Comparison of ENCODE assay signal across 28 mouse cellular contexts in genomic region chr11:50814233-50814632, GRCm38 (mm10). TPM values are rescaled to one million over a fixed set of nuclear protein-coding genes. Genes with fewer than 3 reads are reported as not detected.
A peak's percentile ranks its signal among the peaks of the same experiment; 100 is the strongest.
DNase-seq lines count a peak whose midpoint lies in the region; ATAC-seq and TF ChIP-seq lines count a peak whose summit lies in the region.
"Had no signal": no experiment of that assay in that cellular context is flagged by ENCODE, and none has a peak within 500 bp of the region (broad histone marks: within the 10 kb centered on the region; RNA-seq: fewer than 3 reads in every experiment).

No protein-coding gene starts in this region.

- no peak for TF ChIP-seq POLR2A in kidney, adult 2 months (IDR thresholded peaks at IDR 0.05; ENCODE audit: low read depth, low read length)

- DNase-seq in midbrain, embryonic 11.5 days (ENCODE audit: low spot score, missing footprints): peak; percentile 73
- DNase-seq in midbrain, postnatal 0 days (ENCODE audit: low spot score): no peak
- DNase-seq in ES-E14 (ENCODE audit: low read depth, low spot score): no peak
- DNase-seq in heart, postnatal 36 days: no peak
- DNase-seq in kidney, adult 2 months: no peak
- DNase-seq: adrenal gland, adult 8-10 months; adrenal gland, postnatal 14 days; adrenal gland, postnatal 36 days; cerebellum, adult 11-12 months; cerebellum, adult 2 months; cerebellum, adult 9-10 months; cerebellum, postnatal 10 days; cerebellum, postnatal 25 days; embryo, embryonic 11 days had no signal

- intact Hi-C loops in heart, postnatal 36 days (cut with DNase I): no loop called here

- H3K27me3 ChIP-seq in midbrain, embryonic 11.5 days (ENCODE audit: control insufficient read depth, insufficient read depth, low read length): no peaks in the 10 kb centered on the region
- no peaks in the 10 kb centered on the region for H3K27me3 ChIP-seq in midbrain, postnatal 0 days (ENCODE audit: insufficient read depth, low read length)
- no peaks in the 10 kb centered on the region for H3K27me3 ChIP-seq in kidney, adult 2 months (replicated peaks; ENCODE audit: control insufficient read depth, insufficient read depth, low read length)
- H3K27me3 ChIP-seq: embryonic facial prominence, embryonic 13.5 days; embryonic facial prominence, embryonic 15.5 days; forebrain, embryonic 12.5 days; Patski had no signal

- ATAC-seq in midbrain, embryonic 11.5 days (ENCODE audit: low FRiP score): no peak
- no peak for ATAC-seq in midbrain, postnatal 0 days (ENCODE audit: low FRiP score)
- ATAC-seq: activated CD4-positive, CD25-positive, alpha-beta regulatory T cell, adult 4 months; forebrain, embryonic 14.5 days; forebrain, embryonic 16.5 days; Patski had no signal

- peaks cover 73% of the 10 kb centered on the region for H3K36me3 ChIP-seq in midbrain, embryonic 11.5 days (ENCODE audit: control insufficient read depth, insufficient read depth, low read length)
- peaks cover 70% of the 10 kb centered on the region for H3K36me3 ChIP-seq in midbrain, postnatal 0 days (ENCODE audit: insufficient read depth, low read length)
- peaks cover 7% of the 10 kb centered on the region for H3K36me3 ChIP-seq in ES-E14 (ENCODE audit: control insufficient read depth, insufficient read depth, low read length, poor library complexity, severe bottlenecking)
- peaks cover 17% of the 10 kb centered on the region for H3K36me3 ChIP-seq in kidney, adult 2 months (ENCODE audit: control insufficient read depth, insufficient read depth, low read length)

- H3K9me3 ChIP-seq in midbrain, embryonic 11.5 days (ENCODE audit: control insufficient read depth, low read length): peaks cover 34% of the 10 kb centered on the region
- peaks cover 33% of the 10 kb centered on the region for H3K9me3 ChIP-seq in midbrain, postnatal 0 days (ENCODE audit: low read length)
- no peaks in the 10 kb centered on the region for H3K9me3 ChIP-seq in ES-E14 (ENCODE audit: control insufficient read depth, insufficient read depth, low read depth, low read length)

- TF ChIP-seq CTCF in midbrain, postnatal 0 days (IDR thresholded peaks at IDR 0.05): no peak
- no peak for TF ChIP-seq CTCF in kidney, adult 2 months (conservative IDR thresholded peaks at IDR 0.05; ENCODE audit: insufficient read depth, insufficient read length, low read depth, low read length)

- H3K9ac ChIP-seq in midbrain, embryonic 11.5 days (ENCODE audit: low read length): no peak overlapping the region
- H3K9ac ChIP-seq in midbrain, postnatal 0 days (replicated peaks; ENCODE audit: low read length, poor library complexity, severe bottlenecking): no peak overlapping the region
- H3K9ac ChIP-seq in ES-E14 (ENCODE audit: insufficient read depth, low read depth, low read length, poor library complexity, severe bottlenecking): no peak overlapping the region
- H3K9ac ChIP-seq: embryonic facial prominence, embryonic 13.5 days; embryonic facial prominence, embryonic 15.5 days; forebrain, embryonic 12.5 days had no signal

- H3K4me2 ChIP-seq in midbrain, embryonic 11.5 days: no peak overlapping the region
- no peak overlapping the region for H3K4me2 ChIP-seq in midbrain, postnatal 0 days (ENCODE audit: low read depth, low read length, poor library complexity, severe bottlenecking)
- H3K4me2 ChIP-seq: embryonic facial prominence, embryonic 13.5 days; embryonic facial prominence, embryonic 15.5 days; forebrain, embryonic 12.5 days had no signal

- in situ Hi-C loops in ES-E14 (cut with MboI; ENCODE audit: low sequenced_read_pairs in 2 of 2, unreplicated experiment in 2 of 2): no loop called here

- 97% methylated on average over 4 of the region's 4 CpGs for WGBS in midbrain, embryonic 11.5 days
- 98% methylated on average over 4 of the region's 4 CpGs for WGBS in midbrain, postnatal 0 days
- over 99% methylated on average over 4 of the region's 4 CpGs for WGBS in kidney, adult 2 months

- H3K4me1 ChIP-seq in midbrain, embryonic 11.5 days (ENCODE audit: control insufficient read depth, insufficient read depth, low read length): no peaks in the 10 kb centered on the region
- H3K4me1 ChIP-seq in midbrain, postnatal 0 days (ENCODE audit: insufficient read depth, low read length): no peaks in the 10 kb centered on the region
- no peaks in the 10 kb centered on the region for H3K4me1 ChIP-seq in ES-E14 (ENCODE audit: control insufficient read depth in 2 of 2, insufficient read depth in 2 of 2, low read length in 2 of 2, poor library complexity in 1 of 2)
- no peaks in the 10 kb centered on the region for H3K4me1 ChIP-seq in kidney, adult 2 months (ENCODE audit: control insufficient read depth, insufficient read depth, low read length)
- H3K4me1 ChIP-seq: embryonic facial prominence, embryonic 13.5 days; embryonic facial prominence, embryonic 15.5 days; forebrain, embryonic 10.5 days; forebrain, embryonic 12.5 days had no signal

- no peak overlapping the region for H3K27ac ChIP-seq in midbrain, embryonic 11.5 days (ENCODE audit: low read depth, low read length)
- no peak overlapping the region for H3K27ac ChIP-seq in midbrain, postnatal 0 days (ENCODE audit: low read depth, low read length)
- no peak overlapping the region for H3K27ac ChIP-seq in ES-E14 (ENCODE audit: insufficient read depth, low read depth, low read length, poor library complexity, severe bottlenecking)
- H3K27ac ChIP-seq in kidney, adult 2 months (ENCODE audit: insufficient read depth, low read depth, low read length): no peak overlapping the region
- H3K27ac ChIP-seq: embryonic facial prominence, embryonic 13.5 days; embryonic facial prominence, embryonic 15.5 days; forebrain, embryonic 10.5 days; forebrain, embryonic 12.5 days had no signal

- H3K4me3 ChIP-seq in midbrain, embryonic 11.5 days (ENCODE audit: low read depth, low read length): no peak overlapping the region
- no peak overlapping the region for H3K4me3 ChIP-seq in midbrain, postnatal 0 days (ENCODE audit: low read depth, low read length)
- no peak overlapping the region for H3K4me3 ChIP-seq in ES-E14 (ENCODE audit: insufficient read depth in 1 of 2, low read depth in 1 of 2, low read length in 2 of 2, poor library complexity in 1 of 2, severe bottlenecking in 1 of 2)
- no peak overlapping the region for H3K4me3 ChIP-seq in kidney, adult 2 months (ENCODE audit: insufficient read depth, low read depth, low read length)
- H3K4me3 ChIP-seq: embryonic facial prominence, embryonic 13.5 days; embryonic facial prominence, embryonic 15.5 days; erythroblast, embryonic 14.5 days; forebrain, embryonic 10.5 days; forebrain, embryonic 12.5 days had no signal

TF ChIP-seq in ES-E14, 5 proteins besides CTCF, POLR2A, EP300 and RAD21:
- TF ChIP-seq CHD2 (IDR thresholded peaks at IDR 0.05; ENCODE audit: low read depth, low read length) (no peak), ZC3H11A (IDR thresholded peaks at IDR 0.05; ENCODE audit: borderline replicate concordance, low read depth, low read length) (no peak), MAFK (IDR thresholded peaks at IDR 0.05; ENCODE audit: insufficient read depth, low read depth, low read length) (peak; percentile 97)
TF ChIP-seq in ES-E14: peak in this region for 1.

RNA-seq across cellular contexts. Expression of gene Zfp354c, which starts 13.3 kb away (rescaled TPM):
- polyA plus RNA-seq in midbrain, embryonic 11.5 days (2014; fragmentation: Nextera tagmentation; extraction: Ambion mirVana): 46.7 and 48.5 TPM in 2 replicates
- total RNA-seq in midbrain, postnatal 0 days (2014; rRNA removed): 41.9 and 44.6 TPM in 2 replicates
- 34.1 and 38.3 TPM in 2 replicates for polyA plus RNA-seq in midbrain, postnatal 0 days (2015; fragmentation: Nextera tagmentation; extraction: Ambion mirVana)
- 11.0 and 13.0 TPM in 2 replicates for total RNA-seq in ES-E14 (2012; rRNA removed)
- 1 to 10 TPM; 3.8 to 5.0 TPM for total RNA-seq in heart, postnatal 36 days (2021)
- 1.2 and 1.4 TPM in 2 replicates for polyA plus RNA-seq in kidney, adult 2 months (2012; rRNA removed)
- polyA plus RNA-seq: erythroblast, embryonic 14.5 days had no signal

RNA-seq across cellular contexts. Expression of gene Zfp879, which starts 27.1 kb away (rescaled TPM):
- polyA plus RNA-seq in midbrain, embryonic 11.5 days (2014; fragmentation: Nextera tagmentation; extraction: Ambion mirVana): 1.3 and 1.5 TPM in 2 replicates
- 2.7 and 4.1 TPM in 2 replicates for total RNA-seq in midbrain, postnatal 0 days (2014; rRNA removed)
- 1.2 and 1.4 TPM in 2 replicates for polyA plus RNA-seq in midbrain, postnatal 0 days (2015; fragmentation: Nextera tagmentation; extraction: Ambion mirVana)
- 0.45 and 0.48 TPM in 2 replicates for total RNA-seq in ES-E14 (2012; rRNA removed)
- 1 to 10 TPM; 1.5 to 1.6 TPM for total RNA-seq in heart, postnatal 36 days (2021)
- 0.58 and 0.64 TPM in 2 replicates for polyA plus RNA-seq in kidney, adult 2 months (2012; rRNA removed)
- polyA plus RNA-seq: activated CD4-positive, CD25-positive, alpha-beta regulatory T cell, adult 4 months; erythroblast, embryonic 14.5 days had no signal

RNA-seq across cellular contexts. Expression of gene Grm6, which starts 36.3 kb away (rescaled TPM):
- polyA plus RNA-seq in midbrain, embryonic 11.5 days (2014; fragmentation: Nextera tagmentation; extraction: Ambion mirVana): not detected in 2 replicates
- total RNA-seq in midbrain, postnatal 0 days (2014; rRNA removed): not detected in 2 replicates
- polyA plus RNA-seq in midbrain, postnatal 0 days (2015; fragmentation: Nextera tagmentation; extraction: Ambion mirVana): not detected in 2 replicates
- total RNA-seq in ES-E14 (2012; rRNA removed): 0.71 and 0.74 TPM in 2 replicates
- not detected for total RNA-seq in heart, postnatal 36 days (2021)
- polyA plus RNA-seq in kidney, adult 2 months (2012; rRNA removed): 0.03 TPM in 1 of 2 replicates, not detected in the other
- total RNA-seq: adrenal gland, adult 18-20 months; adrenal gland, adult 8-10 months; adrenal gland, postnatal 36 days had no signal
- polyA plus RNA-seq: activated CD4-positive, CD25-positive, alpha-beta regulatory T cell, adult 4 months; C2C12; cerebellum, adult 2 months; cortical plate, adult 2 months; embryonic facial prominence, embryonic 11.5 days; embryonic facial prominence, embryonic 13.5 days; erythroblast, embryonic 14.5 days; forebrain, embryonic 10.5 days; forebrain, embryonic 12.5 days; forebrain, embryonic 14.5 days; forebrain, embryonic 16.5 days; frontal cortex, adult 2 months; Patski had no signal
